Mouse (Mus musculus) T-cell, adult 2 months (primary cell): ENCODE data around the gene Tmem247.

ENCODE experiments used
- DNase-seq: peaks from one replicate; pipeline ENCODE4 v3.0.0; 2022; ENCODE audit warnings: low spot score

Gene Tmem247

GRCm38 (mm10) chr17:86917048-86917447 is at the start of gene Tmem247:
Gene Tmem247 (plus strand): TSS chr17:86917348.
- no peak for DNase-seq

GRCm38 (mm10) chr17:86870586-86870985 is 46.6 kb upstream of the Tmem247 start:
- no peak for DNase-seq

- peak; percentile 24 for DNase-seq
Measured at GRCm38 (mm10) chr17:86872643-86873042, 44.5 kb upstream of the Tmem247 start.

DNA sequence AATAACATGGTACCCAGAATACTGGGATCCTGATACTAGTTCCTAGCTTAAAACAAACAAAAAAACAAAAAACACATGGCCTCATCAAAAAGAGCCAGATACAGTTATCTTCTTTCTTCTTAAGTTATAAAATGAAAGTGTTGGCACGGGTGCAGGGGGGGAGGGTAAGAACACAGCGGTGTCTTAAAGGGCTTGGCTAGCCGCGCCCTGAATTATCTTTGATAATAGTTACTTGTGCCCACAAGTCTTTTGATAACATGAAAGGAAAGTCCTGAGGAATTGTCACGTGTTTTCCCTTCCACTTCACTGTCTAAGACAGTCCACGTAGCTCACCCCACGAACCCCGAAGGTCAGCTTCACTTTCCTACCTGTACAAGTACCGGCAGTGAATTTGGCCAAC is 40.2 kb upstream of the Tmem247 start:
- DNase-seq = no peak

DNA sequence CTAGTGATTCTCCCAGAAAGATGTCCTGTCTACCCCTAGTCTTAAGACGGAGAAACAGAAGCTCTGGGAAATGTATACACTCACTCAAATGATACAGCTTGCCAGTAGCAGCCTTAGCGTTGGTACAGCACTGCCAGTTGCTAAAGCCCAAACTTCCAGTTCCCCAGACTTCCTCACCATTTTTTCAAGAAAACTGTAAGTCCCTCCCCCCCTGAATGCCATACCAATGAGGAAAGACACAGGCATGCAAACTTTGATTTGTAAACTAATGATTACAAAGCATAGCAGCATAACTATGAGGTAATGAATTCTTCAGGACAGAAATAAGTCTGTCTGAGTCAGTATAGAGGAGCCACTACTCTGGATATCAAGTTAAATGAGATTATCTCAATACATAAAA is 39.4 kb upstream of the Tmem247 start:
- DNase-seq = no peak

DNA sequence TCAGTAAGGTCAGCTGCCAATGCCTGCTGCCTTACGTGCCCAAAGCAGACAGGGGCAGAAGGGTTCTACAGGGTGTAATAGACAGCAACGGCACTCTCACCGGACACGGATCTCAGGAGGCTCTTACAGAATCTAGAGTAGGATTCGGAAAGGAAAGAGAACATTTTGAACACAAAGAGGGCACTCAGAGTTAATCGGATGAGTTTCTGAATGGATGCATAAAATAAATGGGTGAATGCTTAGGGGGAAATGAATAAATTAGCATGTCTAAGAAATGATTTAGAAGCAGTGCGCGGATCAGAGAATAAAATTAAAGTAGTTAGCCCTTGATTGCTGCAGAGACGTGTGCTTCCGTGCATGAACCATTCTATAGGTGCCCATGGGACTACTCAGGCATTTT is 37.1 kb upstream of the Tmem247 start:
- no peak for DNase-seq

- peak; percentile 21 for DNase-seq
Measured at GRCm38 (mm10) chr17:86880461-86881044, 36.6 kb upstream of the Tmem247 start.

DNA sequence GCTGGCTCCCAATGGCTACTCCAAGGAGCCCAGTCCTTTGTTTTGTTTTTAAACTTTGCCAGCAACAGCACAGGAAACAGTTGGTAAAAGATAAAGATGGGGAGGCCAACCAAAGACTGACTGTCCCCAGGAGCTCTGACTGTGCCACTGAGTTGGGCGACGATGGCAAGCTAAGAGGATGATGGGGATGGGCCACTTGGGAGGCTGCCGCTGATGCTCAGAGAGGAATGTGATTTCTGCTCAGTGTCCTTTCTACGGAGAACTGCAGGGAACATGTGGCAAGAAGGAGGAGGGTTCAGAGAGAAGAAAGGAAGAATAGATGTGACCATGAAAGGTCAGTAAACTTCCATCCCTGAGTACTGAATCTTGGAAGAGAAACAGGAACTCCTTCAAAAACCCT is 22.0 kb upstream of the Tmem247 start:
- DNase-seq = no peak

- DNase-seq = no peak
Measured at GRCm38 (mm10) chr17:86897486-86898165, 19.5 kb upstream of the Tmem247 start.

- no peak for DNase-seq
Measured at GRCm38 (mm10) chr17:86899821-86900220, 17.3 kb upstream of the Tmem247 start.

- DNase-seq = no peak
Measured at GRCm38 (mm10) chr17:86900564-86900963, 16.6 kb upstream of the Tmem247 start.

- DNase-seq = no peak
Measured at GRCm38 (mm10) chr17:86902399-86903067, 14.6 kb upstream of the Tmem247 start.

- peak; percentile 31 for DNase-seq
Measured at GRCm38 (mm10) chr17:86903596-86903995, 13.6 kb upstream of the Tmem247 start.

- DNase-seq = no peak
Measured at GRCm38 (mm10) chr17:86904206-86904605, 12.9 kb upstream of the Tmem247 start.

- DNase-seq = no peak
Measured at GRCm38 (mm10) chr17:86905297-86906135, 11.6 kb upstream of the Tmem247 start.

GRCm38 (mm10) chr17:86906136-86906461 is 11.0 kb upstream of the Tmem247 start:
- DNase-seq = peak; percentile 59

GRCm38 (mm10) chr17:86906601-86907000 is 10.5 kb upstream of the Tmem247 start:
- no peak for DNase-seq

- DNase-seq = no peak
Measured at GRCm38 (mm10) chr17:86907092-86907491, 10.1 kb upstream of the Tmem247 start.

DNA sequence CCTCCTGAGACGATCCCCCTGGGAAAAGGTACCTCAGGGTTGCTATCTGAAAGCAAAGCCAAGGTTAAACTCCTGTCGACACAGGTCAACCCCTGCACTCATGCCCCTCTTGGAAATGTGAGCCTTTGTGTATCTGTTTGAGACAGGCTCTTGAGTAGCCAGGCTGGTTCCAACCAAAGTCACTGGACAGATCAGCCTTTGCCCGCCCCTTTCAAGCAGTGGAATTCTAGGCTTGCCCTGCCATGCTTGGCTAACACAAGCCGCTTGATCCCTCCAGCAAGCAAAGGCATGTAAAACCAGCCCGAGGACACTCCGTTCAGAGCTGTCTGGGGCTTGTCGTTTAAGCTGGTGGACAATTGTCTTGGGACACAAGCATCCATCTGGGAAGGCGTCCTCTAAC is 8.8 kb upstream of the Tmem247 start:
- no peak for DNase-seq

DNA sequence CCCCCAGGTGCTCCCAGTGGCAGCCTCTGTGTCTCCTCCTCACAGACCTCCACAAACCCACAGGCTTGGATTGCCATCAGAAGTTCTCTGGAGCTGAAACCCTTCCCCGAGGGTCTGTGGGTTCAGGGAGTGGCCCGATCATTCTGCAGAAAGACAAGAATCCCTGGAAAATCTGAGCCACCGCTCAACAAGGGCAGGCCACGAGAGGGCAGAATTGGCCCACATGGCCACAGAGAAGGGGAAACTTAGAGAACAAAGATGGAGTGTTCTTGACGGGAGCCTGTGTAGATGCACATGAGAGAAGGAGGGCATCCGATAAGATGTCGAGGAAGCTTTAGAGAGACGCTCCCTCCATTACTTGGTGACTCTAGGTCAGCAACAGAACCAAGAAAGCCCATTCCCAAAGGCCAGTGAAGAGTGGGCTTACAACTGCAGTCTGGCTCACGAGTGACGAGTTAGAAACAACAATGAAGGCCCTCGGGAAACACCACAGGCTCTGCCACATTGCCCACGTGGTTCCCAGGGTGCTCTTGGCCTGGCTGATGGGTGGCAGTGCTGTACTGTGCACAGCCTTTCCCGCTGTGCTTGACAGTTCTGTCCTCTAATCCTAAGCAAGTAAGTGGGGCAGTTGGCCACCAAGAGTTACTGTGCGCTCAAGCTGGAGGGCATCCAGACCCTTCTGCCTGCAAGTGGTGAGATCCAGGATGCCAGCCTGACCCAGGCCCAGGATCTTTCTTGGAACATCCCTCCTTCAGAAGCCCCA is 7.2 kb upstream of the Tmem247 start:
- DNase-seq = no peak

GRCm38 (mm10) chr17:86911261-86911660 is 5.9 kb upstream of the Tmem247 start:
- DNase-seq = no peak
